Mouse (Mus musculus): Measurements from ENCODE around the gene Golt1a.

Gene Golt1a
- long read RNA-seq, experiment 1, result 0 reads
- long read RNA-seq, experiment 2, result 0 reads

DNA sequence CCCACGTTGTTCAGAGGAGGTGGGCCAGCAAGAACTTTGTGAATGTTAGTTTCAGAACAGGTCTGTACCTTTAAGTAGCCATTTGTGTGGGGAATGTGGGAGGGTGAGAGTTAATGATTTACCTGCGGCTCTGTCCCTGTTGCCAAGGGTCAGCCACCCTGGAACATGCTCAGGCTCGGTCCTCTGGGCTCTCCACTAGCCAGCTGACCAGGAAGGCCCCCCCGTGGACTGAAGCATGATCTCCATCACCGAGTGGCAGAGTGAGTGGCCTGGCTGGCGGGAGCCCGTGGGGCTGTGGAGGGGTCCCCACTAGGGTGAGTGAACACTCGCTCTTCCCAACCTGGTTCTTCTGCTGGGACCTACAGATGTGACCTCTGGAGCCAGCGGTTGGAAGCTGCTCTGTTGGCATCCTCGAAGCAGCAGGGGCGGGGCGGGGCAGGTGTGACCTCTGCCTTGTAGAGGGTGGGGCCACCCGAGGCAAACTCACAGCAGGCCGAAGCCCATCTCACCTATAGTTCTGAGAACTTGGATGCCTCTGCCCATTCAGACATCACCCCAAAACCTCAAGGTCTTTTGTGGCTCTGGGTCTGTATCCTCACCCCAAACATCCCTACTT is at the start of gene Golt1a:
Gene Golt1a (plus strand): TSS at position 149 of the 616 bp plus-strand sequence.
- intact Hi-C loops (cut with DNase I), result loop anchor here (10.0 kb wide), 1 partner anchor 275 kb away; the partner anchor contains the start of gene Mdm4

DNA sequence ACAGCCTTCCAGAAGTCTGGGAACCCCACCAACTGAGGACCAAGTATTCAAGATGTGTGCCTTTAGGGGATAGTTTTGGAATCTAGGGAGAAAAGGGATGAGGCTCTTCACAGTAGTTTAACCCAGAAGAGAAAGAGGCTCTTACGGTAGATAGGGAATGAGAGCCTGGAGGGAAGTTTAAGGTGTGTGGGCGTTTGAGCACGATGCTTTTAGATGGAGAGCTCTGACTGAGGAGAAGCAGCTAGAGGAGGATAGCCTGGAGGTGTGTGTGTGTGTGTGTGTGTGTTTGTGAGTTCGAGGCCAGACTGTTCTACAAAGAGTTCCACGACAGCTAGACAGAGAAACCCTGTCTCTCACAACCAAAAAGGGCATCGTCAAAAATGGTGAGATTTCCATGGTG is 47.0 kb upstream of the Golt1a start:
- intact Hi-C loops (cut with DNase I), result no loop called here

DNA sequence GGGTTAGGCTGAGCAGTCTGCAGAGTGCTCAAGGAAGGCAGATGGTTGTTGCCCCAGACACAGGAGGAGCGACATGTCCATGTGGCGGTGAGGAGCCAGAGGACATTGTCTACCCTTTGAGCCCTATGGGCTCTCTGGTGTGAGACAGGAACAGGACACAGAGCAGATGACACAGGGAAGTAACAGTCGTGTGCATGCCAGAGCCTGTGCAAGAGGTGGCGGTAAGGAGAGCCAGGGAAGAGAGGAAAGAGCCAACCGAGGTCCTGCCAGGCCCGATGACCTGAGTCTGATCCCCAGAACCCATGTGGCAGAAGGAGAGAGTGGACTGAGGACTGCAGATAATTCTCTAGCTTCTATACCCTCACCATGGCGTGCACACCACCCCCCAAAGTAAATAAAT is 46.5 kb upstream of the Golt1a start:
- intact Hi-C loops (cut with DNase I), result no loop called here

DNA sequence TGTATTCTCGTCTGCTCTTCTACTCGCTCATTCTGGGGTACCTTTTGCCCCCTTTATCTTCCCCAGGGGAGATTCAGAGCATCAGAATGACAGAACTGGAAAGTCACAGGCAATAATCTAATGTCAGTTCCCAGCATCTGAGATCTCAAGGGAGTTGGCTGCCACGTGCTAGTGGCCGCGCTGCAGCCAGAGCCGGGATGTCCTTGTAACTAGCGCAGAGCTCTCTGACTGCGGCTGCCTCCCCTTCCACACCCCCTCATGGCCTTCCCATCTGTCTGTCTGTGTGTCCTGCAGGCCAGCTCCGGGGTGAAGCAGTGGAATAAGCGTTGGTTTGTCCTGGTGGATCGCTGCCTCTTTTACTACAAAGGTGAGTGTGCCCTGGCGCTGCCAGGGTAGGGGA is 45.2 kb upstream of the Golt1a start:
- intact Hi-C loops (cut with DNase I), result no loop called here

GRCm38 (mm10) chr1:133265114-133265766 is 44.4 kb upstream of the Golt1a start:
- intact Hi-C loops (cut with DNase I), result no loop called here

GRCm38 (mm10) chr1:133267094-133267493 is 42.5 kb upstream of the Golt1a start:
- intact Hi-C loops (cut with DNase I), result no loop called here

DNA sequence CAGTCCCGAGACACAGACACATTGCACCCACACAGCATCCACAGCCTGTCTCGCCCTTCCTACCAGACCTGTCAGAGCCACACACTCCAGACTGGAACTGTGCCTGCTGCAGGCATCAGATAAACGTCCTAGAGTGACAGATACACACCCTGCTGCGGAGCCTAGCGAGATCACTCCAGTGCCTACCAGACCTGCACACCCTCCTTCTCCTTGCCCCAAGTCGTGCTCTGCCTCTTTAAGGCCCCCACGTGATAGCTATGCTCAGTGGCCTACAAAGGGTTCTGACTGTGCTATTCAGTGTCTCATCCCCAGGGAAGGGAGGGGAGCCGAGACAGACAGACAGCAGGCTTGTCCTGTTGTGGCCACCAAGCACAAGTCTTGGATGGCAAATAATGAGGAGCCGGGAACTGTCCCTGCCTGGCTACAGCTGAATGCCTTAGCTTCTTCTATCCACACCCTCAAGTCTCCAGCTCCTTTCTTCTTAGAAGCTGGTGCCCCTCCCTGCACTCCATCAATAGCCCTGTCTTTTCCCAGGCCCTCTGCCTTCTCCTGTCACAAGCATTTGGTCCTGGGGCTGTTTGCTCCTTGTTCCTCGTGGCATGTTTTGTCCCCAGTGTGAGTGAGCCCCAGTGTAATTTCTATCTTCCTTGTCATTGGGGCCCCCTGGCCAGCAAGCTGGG is 41.6 kb upstream of the Golt1a start:
- intact Hi-C loops (cut with DNase I), result no loop called here

GRCm38 (mm10) chr1:133268503-133268902 is 41.1 kb upstream of the Golt1a start:
- intact Hi-C loops (cut with DNase I), result no loop called here

DNA sequence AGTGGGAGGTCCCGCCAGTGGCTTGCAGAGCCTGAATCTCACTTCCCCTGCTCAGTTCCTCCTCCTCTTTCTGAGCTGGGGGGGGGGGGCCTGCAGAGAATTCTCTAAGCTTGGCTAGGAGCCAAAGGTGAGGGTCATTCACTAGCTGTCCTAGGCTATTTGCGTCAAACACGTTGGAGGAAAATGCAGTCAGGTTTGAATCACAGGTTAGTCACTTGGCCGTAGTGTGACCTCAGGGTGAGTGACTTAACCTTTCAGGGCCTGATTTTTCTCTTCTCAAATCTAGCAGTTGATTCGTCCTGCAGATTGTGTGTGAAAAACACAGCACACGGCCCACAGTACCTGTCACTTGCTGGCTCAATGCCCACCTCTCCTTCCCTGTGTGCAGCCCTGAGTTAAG is 39.3 kb upstream of the Golt1a start:
- intact Hi-C loops (cut with DNase I), result no loop called here

GRCm38 (mm10) chr1:133274163-133274562 is 35.4 kb upstream of the Golt1a start:
- intact Hi-C loops (cut with DNase I), result no loop called here

DNA sequence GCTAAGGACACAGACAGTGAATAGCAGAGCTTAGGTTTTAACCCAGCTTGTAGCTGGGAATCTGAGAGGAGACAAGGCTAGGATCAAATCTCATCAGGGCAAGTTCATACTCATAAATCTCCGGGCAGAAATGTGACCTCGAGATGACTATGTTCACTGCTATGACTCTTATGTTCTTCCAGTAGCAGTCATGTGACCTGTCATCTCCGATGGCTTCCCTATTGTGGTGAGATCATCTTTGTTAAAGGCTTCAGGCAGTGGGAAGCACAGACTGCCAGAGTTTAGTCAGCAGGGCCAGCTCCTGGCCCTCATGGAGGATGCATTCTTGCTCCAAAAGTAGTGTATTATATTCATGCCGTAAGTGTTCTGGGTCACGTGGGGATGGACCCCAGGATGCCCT is 32.6 kb upstream of the Golt1a start:
- intact Hi-C loops (cut with DNase I), result no loop called here

- intact Hi-C loops (cut with DNase I), result no loop called here
These were observed 31.1 kb upstream of the Golt1a start for GRCm38 (mm10) chr1:133278539-133278938.

- intact Hi-C loops (cut with DNase I), result no loop called here
These were observed 30.5 kb upstream of the Golt1a start for GRCm38 (mm10) chr1:133278946-133279631.

DNA sequence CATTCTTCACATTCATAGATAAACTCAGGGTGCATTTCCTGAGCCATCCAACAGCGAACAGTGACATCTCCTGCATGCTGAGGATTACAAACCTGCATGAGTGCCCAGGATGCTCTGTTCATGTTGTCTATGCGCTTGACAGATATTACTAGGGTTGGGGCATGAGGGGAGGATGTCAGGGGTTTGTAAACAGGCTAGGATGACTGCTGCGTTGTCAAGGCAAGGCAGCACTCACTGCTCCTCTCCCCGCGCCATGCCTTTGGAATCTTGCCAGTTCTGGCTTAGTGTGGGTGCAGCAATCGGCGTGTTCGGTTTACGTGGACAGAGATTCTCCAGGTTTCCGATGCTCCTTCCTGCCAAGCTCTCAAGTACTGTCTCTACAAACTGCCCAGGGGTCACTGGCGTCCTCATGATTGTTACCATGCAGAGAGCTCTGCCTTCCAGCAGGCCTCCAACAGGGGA is 29.9 kb upstream of the Golt1a start:
- intact Hi-C loops (cut with DNase I), result no loop called here

DNA sequence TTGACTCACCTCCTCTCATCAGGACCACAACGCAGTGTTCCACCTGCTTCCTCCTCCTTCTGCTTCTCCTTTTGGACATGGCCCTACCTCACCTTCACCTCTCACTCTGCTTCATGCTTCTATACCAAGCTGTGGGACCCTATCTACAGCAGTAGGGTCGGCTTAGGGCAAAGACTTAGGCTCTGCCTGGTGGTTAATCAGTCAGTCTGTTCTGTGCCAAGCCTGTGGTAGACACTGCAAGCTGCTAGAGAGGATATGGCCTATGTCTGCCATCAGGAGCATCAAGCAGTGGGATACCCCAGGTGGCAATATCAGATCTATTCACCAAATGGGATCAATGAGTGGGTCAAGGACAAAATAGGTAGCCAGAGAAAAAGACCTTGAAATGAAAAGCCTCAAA is 29.1 kb upstream of the Golt1a start:
- intact Hi-C loops (cut with DNase I), result no loop called here

DNA sequence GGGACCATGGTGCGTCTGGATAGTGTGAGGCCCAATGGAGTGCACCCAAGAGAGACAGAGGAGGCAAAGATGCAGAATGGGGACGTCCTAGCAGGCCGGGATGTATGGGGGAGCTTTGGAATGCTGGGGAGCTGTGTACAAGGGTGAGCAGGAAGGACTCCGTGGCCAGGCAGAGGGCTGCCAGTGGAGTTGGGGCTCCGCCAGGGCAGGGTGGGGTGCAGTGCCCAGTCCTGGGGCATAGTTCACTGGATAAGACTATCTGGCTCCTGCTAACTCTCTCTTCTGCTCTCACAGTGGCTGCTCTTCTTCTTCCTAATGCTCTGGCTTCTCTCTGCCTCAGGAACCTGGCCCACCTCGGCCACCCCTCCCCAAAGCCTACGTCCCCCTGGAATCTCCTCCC is 23.7 kb upstream of the Golt1a start:
- intact Hi-C loops (cut with DNase I), result no loop called here

DNA sequence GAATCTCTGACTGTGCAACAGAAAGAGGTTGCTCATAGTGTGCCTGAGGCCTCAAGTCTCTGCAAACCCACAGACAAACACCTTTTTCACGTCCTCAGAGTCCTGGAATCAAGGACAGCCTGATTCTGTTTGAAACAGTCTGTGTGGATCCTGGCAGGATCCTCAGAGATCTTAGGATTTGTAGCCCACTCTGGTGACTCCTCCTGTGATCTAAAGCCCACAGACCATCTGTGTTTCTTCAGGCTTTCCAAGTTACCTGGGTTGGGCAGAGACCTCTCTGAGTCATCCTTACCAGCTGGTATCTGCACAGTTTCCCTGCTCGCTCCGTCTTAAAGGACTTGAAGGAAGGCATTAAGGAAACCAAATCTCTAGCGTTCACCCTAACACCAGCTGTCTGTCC is 22.5 kb upstream of the Golt1a start:
- intact Hi-C loops (cut with DNase I), result no loop called here

GRCm38 (mm10) chr1:133287880-133288279 is 21.7 kb upstream of the Golt1a start:
- intact Hi-C loops (cut with DNase I), result no loop called here

DNA sequence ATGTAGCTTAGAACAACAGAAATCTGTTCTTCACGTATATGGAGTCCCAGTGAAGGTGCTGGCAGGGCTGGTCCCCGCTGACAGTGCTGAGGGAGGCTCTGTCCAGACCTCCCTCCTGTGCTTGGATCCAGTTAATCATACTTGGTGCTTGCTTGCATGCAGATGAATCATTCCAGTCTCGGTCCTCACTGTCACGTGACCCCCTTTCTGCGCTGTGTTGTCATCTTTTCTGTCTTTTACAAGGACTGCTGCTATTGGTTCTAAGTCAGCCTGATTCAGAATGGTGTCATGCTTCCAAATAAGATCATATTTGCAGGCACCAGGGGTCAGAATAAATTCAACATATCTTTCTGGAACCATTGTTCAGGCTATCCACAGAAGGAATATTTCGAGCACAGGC is 17.7 kb upstream of the Golt1a start:
- intact Hi-C loops (cut with DNase I), result no loop called here

- intact Hi-C loops (cut with DNase I), result no loop called here
These were observed 17.0 kb upstream of the Golt1a start for GRCm38 (mm10) chr1:133292608-133293007.

GRCm38 (mm10) chr1:133296376-133296775 is 13.2 kb upstream of the Golt1a start:
- intact Hi-C loops (cut with DNase I), result no loop called here

DNA sequence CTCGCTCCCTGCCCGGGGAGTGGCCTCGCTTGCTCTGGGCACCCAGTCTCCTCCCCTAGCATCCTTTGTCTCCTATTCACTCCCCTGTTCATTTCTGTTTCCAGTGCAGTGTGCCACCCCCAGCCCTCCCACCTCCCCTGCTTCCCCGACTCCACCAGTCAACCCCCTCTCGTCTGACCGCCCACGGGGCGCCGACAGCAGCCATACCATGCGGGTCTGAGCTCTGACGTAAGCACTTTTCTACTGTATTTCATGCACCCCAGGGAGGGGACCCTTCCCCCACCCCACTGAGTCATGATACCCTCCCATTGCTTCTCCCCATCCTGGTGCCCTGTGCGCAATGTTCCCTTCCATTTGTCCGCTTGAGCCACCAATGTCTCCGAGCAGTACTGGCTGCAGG is 10.8 kb upstream of the Golt1a start:
- intact Hi-C loops (cut with DNase I), result no loop called here
